Mouse (Mus musculus) kidney, embryonic 15.5 days (tissue): Measurements from ENCODE around the gene Plxnc1. TPM values are rescaled to one million over a fixed set of nuclear protein-coding genes. Genes with fewer than 3 reads are reported as not detected.

Experiments used
- ATAC-seq: fragments of 200-750 bp; cut with Nextera tagmentation; replicated peaks from 2 replicates; pipeline ENCODE4 v1.8.0; 2017; ENCODE audit warnings: moderate TSS enrichment; ENCODE audit not compliant: low FRiP score
- H3K27ac ChIP-seq: fragments of 300-500 bp; sonication (generic); 2 replicates; pipeline ENCODE4 v1.5.1; 2015; ENCODE audit warnings: mild to moderate bottlenecking, inconsistent platforms
- H3K27me3 ChIP-seq: fragments of 300-500 bp; sonication (generic); 2 replicates; pipeline ENCODE4 v1.6.1; 2015; ENCODE audit warnings: inconsistent platforms
- H3K36me3 ChIP-seq: fragments of 300-500 bp; sonication (generic); 2 replicates; pipeline ENCODE4 v1.6.1; 2015; ENCODE audit warnings: inconsistent platforms
- H3K4me1 ChIP-seq: fragments of 300-500 bp; sonication (generic); 2 replicates; pipeline ENCODE4 v1.6.1; 2015; ENCODE audit warnings: inconsistent platforms
- H3K4me2 ChIP-seq: fragments of 300-500 bp; sonication (generic); 2 replicates; pipeline ENCODE4 v1.6.1; 2015; ENCODE audit warnings: moderate library complexity, mild to moderate bottlenecking, inconsistent platforms
- H3K4me3 ChIP-seq: fragments of 300-500 bp; sonication (generic); replicated peaks from 2 replicates; pipeline ENCODE4 v1.5.1; 2015; ENCODE audit warnings: mild to moderate bottlenecking, inconsistent platforms
- H3K9ac ChIP-seq: fragments of 300-500 bp; sonication (generic); 2 replicates; pipeline ENCODE4 v1.6.1; 2015; ENCODE audit warnings: mild to moderate bottlenecking, inconsistent platforms
- H3K9me3 ChIP-seq: fragments of 300-500 bp; sonication (generic); replicated peaks from 2 replicates; pipeline ENCODE4 v1.6.1; 2016; ENCODE audit warnings: inconsistent platforms
- WGBS: fragments of 180-500 bp; shearing (Covaris S2); methylation state at CpG from one replicate; pipeline ENCODE4 v1.1.7; 2015; ENCODE audit warnings: mixed read lengths; 5-methylcytosine and 5-hydroxymethylcytosine counted together
- polyA plus RNA-seq: library from polyadenylated mRNA; unstranded; fragments of >200 nt; fragmentation: Nextera tagmentation; extraction: Ambion mirVana; gene quantifications from 2 replicates; pipeline ENCODE4 v1.2.1, GENCODE M21; 2015

The Plxnc1 gene
- polyA plus RNA-seq, 1 experiment from 2014 or later = 1.8 TPM

GRCm38 (mm10) chr10:94864199-94864928 lies 80.3 kb downstream of the Plxnc1 start:
- ATAC-seq = no peak
- WGBS = 78% methylated on average over 9 of the region's 9 CpGs
- Histone ChIP-seq H3K9ac (no peak overlapping the region), H3K4me2 (no peak overlapping the region), H3K27ac (no peak overlapping the region), H3K36me3 (no peaks in the 10 kb centered on the region), H3K4me1 (0 out of 2 replicates have a peak, but pooled peaks cover 4% of the 10 kb centered on the region), H3K27me3 (no peaks in the 10 kb centered on the region), H3K4me3 (no peak overlapping the region), H3K9me3 (no peaks in the 10 kb centered on the region)

DNA sequence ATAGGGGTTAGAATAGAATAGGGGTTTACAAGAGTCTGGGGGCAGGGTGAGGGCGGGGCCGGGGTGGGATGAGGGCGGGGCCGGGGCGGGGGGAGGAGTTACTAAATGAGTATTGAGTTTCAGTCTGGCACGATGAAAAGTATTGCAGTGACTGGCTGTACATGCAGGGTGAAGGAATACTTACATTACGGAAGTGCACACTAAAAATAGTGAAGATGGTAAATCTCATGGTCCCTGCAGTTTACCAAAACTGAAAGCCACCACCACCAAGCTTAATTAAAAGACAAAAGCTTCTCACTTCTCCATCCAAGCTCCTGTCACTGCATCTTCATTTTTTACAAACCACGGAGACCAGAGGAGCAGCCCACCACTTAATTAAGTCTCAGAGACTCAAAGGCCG lies 81.4 kb downstream of the Plxnc1 start:
- no peak overlapping the region for H3K9ac ChIP-seq
- no peaks in the 10 kb centered on the region for H3K9me3 ChIP-seq
- no peaks in the 10 kb centered on the region for H3K27me3 ChIP-seq
- WGBS = 77% methylated on average over 9 of the region's 9 CpGs
- 0 out of 2 replicates have a peak, but pooled peaks cover 4% of the 10 kb centered on the region for H3K4me1 ChIP-seq
- no peak for ATAC-seq
- H3K27ac ChIP-seq = no peak overlapping the region
- no peak overlapping the region for H3K4me3 ChIP-seq
- H3K4me2 ChIP-seq = no peak overlapping the region
- H3K36me3 ChIP-seq = no peaks in the 10 kb centered on the region

DNA sequence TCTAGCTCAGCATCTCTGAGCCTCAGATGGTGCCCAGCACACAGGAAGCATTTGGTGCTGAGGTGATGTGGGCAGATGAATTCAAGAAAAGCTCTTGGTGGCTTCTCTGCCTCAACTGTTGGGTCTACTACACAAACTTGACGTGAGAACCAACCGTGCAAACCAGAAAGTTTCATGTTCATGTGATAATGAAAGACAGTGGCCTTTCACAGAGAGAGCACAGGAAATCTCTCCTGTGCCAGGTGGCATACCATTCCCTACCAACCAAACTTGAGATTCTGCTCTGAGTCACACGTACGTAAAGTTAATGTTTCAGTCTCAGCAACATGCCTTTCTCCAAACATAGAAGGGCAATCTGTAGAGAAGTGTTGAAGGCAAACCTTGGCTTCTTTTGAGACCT lies 83.8 kb downstream of the Plxnc1 start:
- H3K27me3 ChIP-seq = no peaks in the 10 kb centered on the region
- H3K9ac ChIP-seq = no peak overlapping the region
- H3K4me3 ChIP-seq = no peak overlapping the region
- no peak for ATAC-seq
- H3K36me3 ChIP-seq = no peaks in the 10 kb centered on the region
- no peaks in the 10 kb centered on the region for H3K9me3 ChIP-seq
- no peak overlapping the region for H3K27ac ChIP-seq
- WGBS = 93% methylated on average over 4 of the region's 4 CpGs
- no peak overlapping the region for H3K4me2 ChIP-seq
- 0 out of 2 replicates have a peak, but pooled peaks cover 4% of the 10 kb centered on the region for H3K4me1 ChIP-seq

DNA sequence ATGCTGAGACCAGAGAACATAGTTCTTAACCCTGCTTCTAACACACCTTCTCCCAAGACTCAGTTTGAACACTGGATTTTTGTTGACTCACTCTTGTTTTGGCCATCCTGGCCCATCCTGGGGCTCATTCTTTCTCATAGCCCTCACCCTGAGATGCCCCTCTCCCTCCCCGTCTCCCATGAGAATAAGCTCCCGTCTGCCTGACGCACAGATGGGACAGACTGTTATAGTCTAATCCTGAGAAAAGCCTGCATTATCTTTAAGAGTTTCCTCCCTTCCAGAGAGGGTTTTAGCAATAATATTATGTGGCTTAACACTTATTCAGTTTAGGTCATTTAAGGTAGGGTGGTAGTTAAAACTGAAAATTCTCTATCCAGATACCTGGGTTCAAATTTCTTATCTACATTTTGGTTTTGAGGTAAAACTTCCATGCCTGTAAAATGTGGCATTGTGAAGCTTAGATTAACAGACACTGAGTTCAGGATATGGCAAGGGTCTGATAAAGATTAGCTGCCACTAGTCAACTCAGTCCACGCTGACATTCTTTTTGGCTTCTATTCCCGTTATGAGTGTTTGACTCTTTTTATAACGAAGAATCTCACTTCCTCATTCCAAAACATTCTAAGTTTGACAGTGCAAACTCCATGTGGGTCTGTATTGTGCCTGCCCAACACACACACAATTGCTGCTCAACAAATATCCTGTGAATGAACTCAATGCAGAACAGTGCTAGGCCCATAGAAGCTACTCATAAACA lies 86.2 kb downstream of the Plxnc1 start:
- 92% methylated on average over 6 of the region's 6 CpGs for WGBS
- Histone ChIP-seq H3K36me3 (no peaks in the 10 kb centered on the region), H3K9me3 (no peaks in the 10 kb centered on the region), H3K9ac (no peak overlapping the region), H3K27me3 (no peaks in the 10 kb centered on the region), H3K4me3 (no peak overlapping the region), H3K27ac (no peak overlapping the region), H3K4me2 (no peak overlapping the region), H3K4me1 (no peaks in the 10 kb centered on the region)
- no peak for ATAC-seq

GRCm38 (mm10) chr10:94850565-94850964 lies 94.1 kb downstream of the Plxnc1 start:
- WGBS = 25% methylated on average over 4 of the region's 4 CpGs
- H3K4me3 ChIP-seq = no peak overlapping the region
- no peaks in the 10 kb centered on the region for H3K36me3 ChIP-seq
- H3K27ac ChIP-seq = no peak overlapping the region
- no peaks in the 10 kb centered on the region for H3K9me3 ChIP-seq
- no peak overlapping the region for H3K9ac ChIP-seq
- no peak overlapping the region for H3K4me2 ChIP-seq
- no peak for ATAC-seq
- H3K27me3 ChIP-seq = no peaks in the 10 kb centered on the region
- H3K4me1 ChIP-seq = no peaks in the 10 kb centered on the region

GRCm38 (mm10) chr10:94849930-94850329 lies 94.7 kb downstream of the Plxnc1 start:
- no peak overlapping the region for H3K4me3 ChIP-seq

DNA sequence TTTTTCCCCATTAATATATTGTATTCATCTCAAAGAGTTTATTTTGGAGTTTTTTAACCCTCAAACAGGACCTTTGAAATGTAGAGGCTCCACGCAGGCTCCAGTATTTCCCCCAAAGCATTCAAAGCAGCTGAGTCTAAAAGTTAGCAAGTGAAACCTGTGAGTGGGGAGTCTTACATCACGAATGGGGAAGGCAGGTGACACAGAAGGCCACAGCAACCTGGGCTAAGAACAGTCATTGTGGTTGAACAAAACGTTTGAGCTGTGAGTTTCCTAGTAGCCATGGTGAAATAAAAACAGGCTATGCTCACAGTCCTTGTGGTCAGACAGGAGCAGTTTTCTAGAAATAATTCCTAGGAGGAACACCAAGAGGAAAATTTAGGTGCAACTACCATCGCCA lies 95.3 kb downstream of the Plxnc1 start:
- Histone ChIP-seq H3K4me3 (no peak overlapping the region), H3K27me3 (no peaks in the 10 kb centered on the region), H3K36me3 (no peaks in the 10 kb centered on the region), H3K9ac (no peak overlapping the region), H3K4me2 (no peak overlapping the region), H3K27ac (no peak overlapping the region), H3K4me1 (no peaks in the 10 kb centered on the region), H3K9me3 (no peaks in the 10 kb centered on the region)
- WGBS = 81% methylated on average over 4 of the region's 4 CpGs
- ATAC-seq = no peak

More at GRCm38 (mm10) chr10:94849930-94850329, 94.7 kb downstream of the Plxnc1 start:
- no peaks in the 10 kb centered on the region for H3K4me1 ChIP-seq
- 72% methylated on average over 9 of the region's 9 CpGs for WGBS
- H3K9ac ChIP-seq = no peak overlapping the region
- H3K4me2 ChIP-seq = no peak overlapping the region
- no peaks in the 10 kb centered on the region for H3K9me3 ChIP-seq
- ATAC-seq = no peak
- no peak overlapping the region for H3K27ac ChIP-seq
- H3K27me3 ChIP-seq = no peaks in the 10 kb centered on the region
- no peaks in the 10 kb centered on the region for H3K36me3 ChIP-seq

DNA sequence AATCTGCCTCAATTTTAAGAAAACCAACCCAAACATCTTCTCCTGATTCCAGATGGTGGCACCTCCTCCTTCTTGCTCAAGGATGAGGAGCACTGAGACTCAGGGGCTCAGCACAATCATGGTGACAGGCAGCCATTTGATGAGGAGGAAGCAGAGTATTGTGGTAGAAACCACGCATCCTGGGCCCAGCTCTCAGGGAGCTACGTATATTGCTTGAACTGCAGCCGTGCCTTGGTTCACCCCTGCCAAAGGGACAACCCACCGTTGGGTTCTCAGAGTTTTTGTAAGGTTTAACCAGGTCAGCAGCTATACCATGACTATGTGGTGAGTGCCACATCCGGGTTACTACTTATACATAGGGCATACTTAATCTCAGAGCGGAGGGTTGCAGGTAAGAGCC lies 96.3 kb downstream of the Plxnc1 start:
- no peak overlapping the region for H3K4me2 ChIP-seq
- no peaks in the 10 kb centered on the region for H3K27me3 ChIP-seq
- no peak overlapping the region for H3K9ac ChIP-seq
- no peaks in the 10 kb centered on the region for H3K36me3 ChIP-seq
- WGBS = 93% methylated on average over 6 of the region's 6 CpGs
- H3K27ac ChIP-seq = no peak overlapping the region
- no peak overlapping the region for H3K4me3 ChIP-seq
- no peaks in the 10 kb centered on the region for H3K9me3 ChIP-seq
- ATAC-seq = no peak
- no peaks in the 10 kb centered on the region for H3K4me1 ChIP-seq

DNA sequence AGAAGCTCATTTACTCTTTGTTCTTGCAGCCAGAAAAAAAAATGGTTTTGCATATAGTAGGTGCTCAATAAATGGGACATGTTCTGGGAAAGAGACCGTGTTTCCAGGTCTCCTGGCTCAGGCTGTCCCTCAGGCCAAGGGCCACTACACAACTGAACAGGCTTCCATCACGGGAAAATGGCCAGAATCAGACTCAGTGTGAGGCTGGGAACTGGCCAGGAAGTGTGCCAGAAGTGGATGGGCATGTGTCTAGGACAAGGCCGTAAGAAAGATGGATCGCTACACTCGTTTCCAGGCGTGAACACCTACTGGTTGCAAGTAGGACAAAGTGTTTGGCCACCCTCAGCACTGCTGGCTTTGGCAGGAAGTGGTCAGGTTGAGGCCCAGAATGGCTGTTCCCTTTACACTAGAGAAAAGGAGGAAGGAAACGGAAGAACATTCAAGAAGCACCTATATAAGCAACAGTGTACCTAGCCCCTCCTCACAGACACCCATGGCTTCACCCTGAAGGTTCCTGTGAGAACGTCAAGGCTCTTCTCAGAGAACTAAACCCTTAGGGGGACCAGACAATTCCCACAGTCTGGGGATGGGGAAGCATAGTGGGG lies 98.0 kb downstream of the Plxnc1 start:
- Histone ChIP-seq H3K9me3 (no peaks in the 10 kb centered on the region), H3K4me2 (no peak overlapping the region), H3K4me3 (no peak overlapping the region), H3K36me3 (no peaks in the 10 kb centered on the region), H3K9ac (no peak overlapping the region), H3K27me3 (no peaks in the 10 kb centered on the region), H3K27ac (no peak overlapping the region), H3K4me1 (no peaks in the 10 kb centered on the region)
- WGBS = 85% methylated on average over 8 of the region's 8 CpGs
- ATAC-seq = no peak

DNA sequence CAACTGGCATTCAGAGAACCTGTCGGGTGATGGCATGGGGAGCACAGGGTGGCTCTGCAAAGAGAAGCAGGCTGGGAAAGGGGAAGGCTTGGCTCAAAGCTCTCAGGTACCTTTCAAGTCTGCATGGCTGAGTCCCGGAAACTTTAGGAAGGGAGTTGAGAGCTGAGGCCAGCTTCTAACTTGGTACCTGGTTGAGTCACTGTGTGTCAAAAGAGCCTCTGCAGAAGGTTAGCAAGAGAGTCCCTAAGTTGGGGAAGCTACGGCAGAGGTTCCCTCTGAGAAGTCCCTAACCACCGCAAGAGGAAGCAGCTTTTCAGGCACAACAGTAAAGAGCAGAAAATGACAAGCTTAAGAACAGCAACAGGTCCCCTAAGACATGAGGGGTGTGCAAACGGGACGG lies 99.9 kb downstream of the Plxnc1 start:
- ATAC-seq = no peak
- 83% methylated on average over 6 of the region's 6 CpGs for WGBS

GRCm38 (mm10) chr10:94835874-94836273 lies 108.8 kb downstream of the Plxnc1 start:
- Histone ChIP-seq H3K9me3 (no peaks in the 10 kb centered on the region), H3K27me3 (no peaks in the 10 kb centered on the region), H3K4me3 (no peak overlapping the region), H3K36me3 (no peaks in the 10 kb centered on the region), H3K9ac (no peak overlapping the region), H3K27ac (no peak overlapping the region), H3K4me2 (no peak overlapping the region), H3K4me1 (no peaks in the 10 kb centered on the region)
- no peak for ATAC-seq
- 78% methylated on average over 9 of the region's 9 CpGs for WGBS

More for the DNA sequence above, 99.9 kb downstream of the Plxnc1 start:
- Histone ChIP-seq H3K27ac (no peak overlapping the region), H3K9ac (no peak overlapping the region), H3K27me3 (no peaks in the 10 kb centered on the region), H3K4me1 (no peaks in the 10 kb centered on the region), H3K36me3 (no peaks in the 10 kb centered on the region), H3K4me3 (no peak overlapping the region), H3K4me2 (no peak overlapping the region), H3K9me3 (no peaks in the 10 kb centered on the region)

GRCm38 (mm10) chr10:94829407-94829806 lies 115.2 kb downstream of the Plxnc1 start:
- Histone ChIP-seq H3K36me3 (no peaks in the 10 kb centered on the region), H3K4me3 (no peak overlapping the region), H3K27ac (peak overlapping the region; percentile 85), H3K4me1 (peaks cover 37% of the 10 kb centered on the region), H3K4me2 (peak overlapping the region; percentile 35), H3K27me3 (no peaks in the 10 kb centered on the region), H3K9ac (no peak overlapping the region), H3K9me3 (no peaks in the 10 kb centered on the region)
- ATAC-seq = peak; percentile 53; the same call in 1 of the 2 replicates
- 40% methylated on average over 6 of the region's 6 CpGs for WGBS
